Mouse (Mus musculus): ENCODE results near the gene N4bp2l2. TPM values are rescaled to one million over a fixed set of nuclear protein-coding genes. Genes with fewer than 3 reads are reported as not detected.

Gene N4bp2l2
- polyA plus RNA-seq, 1 experiment from 2014 or later = 29.5 TPM

DNA sequence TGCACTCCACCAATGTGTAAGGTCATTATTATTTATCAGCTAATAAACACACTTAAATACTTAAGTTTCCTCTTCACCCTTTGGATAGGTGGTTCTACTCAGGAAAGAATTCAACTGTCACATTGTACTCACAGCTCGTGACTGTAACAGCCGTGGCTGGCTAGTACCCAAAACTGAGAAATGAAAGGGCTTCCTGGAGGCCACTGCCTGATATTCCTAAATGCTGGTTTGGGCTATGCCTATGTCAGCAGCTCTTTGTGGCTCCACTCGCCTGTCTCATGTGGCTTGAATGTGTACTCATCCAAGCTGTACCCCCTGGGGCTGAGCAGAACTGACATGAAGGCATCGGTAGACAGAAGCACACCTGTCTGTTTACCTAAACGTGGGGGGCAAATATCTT, 91.1 kb downstream of the N4bp2l2 start:
- no peak overlapping the region for H3K4me2 ChIP-seq
- peaks cover 48% of the 10 kb centered on the region for H3K36me3 ChIP-seq
- H3K4me1 ChIP-seq = peaks cover 39% of the 10 kb centered on the region
- 0 out of 2 replicates have a peak overlapping the region, but pooled peaks have one; percentile 41 for H3K27ac ChIP-seq
- H3K9ac ChIP-seq = no peak overlapping the region
- H3K9me3 ChIP-seq (replicated peaks) = no peaks in the 10 kb centered on the region
- 75% methylated on average over 5 of the region's 5 CpGs for WGBS (ENCODE audit: insufficient replicate concordance)
- no peak overlapping the region for H3K4me3 ChIP-seq
- no peak for ATAC-seq
- no peaks in the 10 kb centered on the region for H3K27me3 ChIP-seq (replicated peaks)

DNA sequence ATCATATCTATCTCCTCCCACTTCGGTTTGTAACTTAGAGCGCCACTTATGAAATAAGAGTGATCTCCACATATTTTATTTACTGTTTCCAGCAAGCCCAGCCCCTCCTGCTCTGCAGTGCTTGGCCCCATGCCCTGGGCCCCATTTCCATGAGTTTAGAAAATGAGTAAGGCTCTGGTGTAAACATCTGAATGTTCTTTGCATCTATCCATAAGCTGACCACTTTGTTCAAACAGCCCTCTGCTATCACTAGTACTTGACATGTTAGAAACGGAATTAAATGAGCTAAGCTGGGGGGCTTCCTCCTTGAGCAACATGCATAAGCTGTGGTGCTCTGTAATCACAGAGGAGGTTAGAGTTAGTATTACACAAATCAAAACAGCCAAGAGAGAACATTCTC, 91.6 kb downstream of the N4bp2l2 start:
- 78% methylated on average over 3 of the region's 3 CpGs for WGBS (ENCODE audit: insufficient replicate concordance)
- no peak overlapping the region for H3K4me2 ChIP-seq
- no peak for ATAC-seq
- H3K36me3 ChIP-seq = peaks cover 53% of the 10 kb centered on the region
- H3K9me3 ChIP-seq (replicated peaks) = no peaks in the 10 kb centered on the region
- H3K4me1 ChIP-seq = peaks cover 34% of the 10 kb centered on the region
- no peak overlapping the region for H3K9ac ChIP-seq
- H3K27me3 ChIP-seq (replicated peaks) = no peaks in the 10 kb centered on the region
- no peak overlapping the region for H3K4me3 ChIP-seq
- no peak overlapping the region for H3K27ac ChIP-seq

DNA sequence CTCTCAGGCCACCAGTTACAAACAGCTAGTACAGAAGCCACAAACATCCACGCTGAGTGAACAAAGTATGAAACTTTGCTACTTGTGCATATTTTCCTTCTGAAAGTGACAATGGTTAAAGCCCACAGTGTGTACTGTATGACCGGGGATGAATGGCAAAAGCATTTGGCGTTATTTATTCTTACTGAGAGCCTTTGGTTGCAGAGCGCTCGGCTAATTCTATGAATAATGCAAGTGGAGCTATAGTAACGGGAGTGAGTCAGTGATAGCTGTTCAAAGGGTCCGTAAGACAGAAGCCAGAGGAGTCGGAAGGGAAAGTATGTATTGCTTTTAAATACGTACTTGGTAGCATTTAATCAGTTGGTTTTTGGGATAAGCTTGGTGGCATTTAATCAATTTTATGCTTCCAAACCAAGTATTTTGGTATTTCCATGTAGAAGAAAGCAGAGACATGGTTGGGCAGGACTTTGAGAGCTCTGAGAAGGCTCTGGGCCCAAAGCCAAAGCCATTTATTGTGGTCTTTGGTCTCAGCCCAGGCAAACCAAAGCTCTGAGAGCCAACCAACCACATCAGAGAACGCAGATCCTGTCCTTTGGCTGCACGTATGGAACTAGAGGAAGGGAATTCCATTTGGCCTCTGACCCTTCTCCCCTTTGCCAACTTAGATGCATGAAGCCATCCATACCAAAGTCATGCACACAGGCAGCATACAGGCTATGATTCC, 95.3 kb downstream of the N4bp2l2 start:
- no peak overlapping the region for H3K4me3 ChIP-seq
- no peaks in the 10 kb centered on the region for H3K4me1 ChIP-seq
- no peak for ATAC-seq
- H3K27ac ChIP-seq = no peak overlapping the region
- peaks cover 84% of the 10 kb centered on the region for H3K36me3 ChIP-seq
- H3K4me2 ChIP-seq = no peak overlapping the region
- no peak overlapping the region for H3K9ac ChIP-seq
- H3K9me3 ChIP-seq (replicated peaks) = no peaks in the 10 kb centered on the region
- H3K27me3 ChIP-seq (replicated peaks) = no peaks in the 10 kb centered on the region
- WGBS (ENCODE audit: insufficient replicate concordance) = 89% methylated on average over 11 of the region's 11 CpGs

DNA sequence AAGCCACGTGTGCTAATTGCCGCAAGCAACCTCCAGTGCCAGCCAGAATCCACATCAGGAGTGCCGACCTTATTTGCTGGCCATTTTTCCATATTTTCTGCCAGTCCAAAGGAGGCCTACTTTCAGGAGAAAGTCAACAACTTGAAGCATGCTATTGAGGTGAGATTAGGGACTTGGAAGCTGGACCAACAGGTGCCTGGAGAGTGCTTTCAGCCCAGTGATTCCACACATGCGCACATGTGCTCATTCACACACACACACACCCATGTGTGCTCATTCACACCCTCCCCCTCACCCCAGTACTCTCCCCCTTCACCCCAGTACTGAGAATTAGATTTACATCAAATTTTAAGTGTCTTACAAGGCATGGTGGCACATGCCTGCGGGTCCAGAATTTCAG, 99.0 kb downstream of the N4bp2l2 start:
- 93% methylated on average over 5 of the region's 5 CpGs for WGBS (ENCODE audit: insufficient replicate concordance)
- Histone ChIP-seq H3K4me2 (no peak overlapping the region), H3K9ac (no peak overlapping the region), H3K9me3 (replicated peaks) (no peaks in the 10 kb centered on the region), H3K4me1 (no peaks in the 10 kb centered on the region), H3K27ac (no peak overlapping the region), H3K36me3 (peaks cover 92% of the 10 kb centered on the region), H3K27me3 (replicated peaks) (no peaks in the 10 kb centered on the region), H3K4me3 (no peak overlapping the region)
- ATAC-seq = no peak

DNA sequence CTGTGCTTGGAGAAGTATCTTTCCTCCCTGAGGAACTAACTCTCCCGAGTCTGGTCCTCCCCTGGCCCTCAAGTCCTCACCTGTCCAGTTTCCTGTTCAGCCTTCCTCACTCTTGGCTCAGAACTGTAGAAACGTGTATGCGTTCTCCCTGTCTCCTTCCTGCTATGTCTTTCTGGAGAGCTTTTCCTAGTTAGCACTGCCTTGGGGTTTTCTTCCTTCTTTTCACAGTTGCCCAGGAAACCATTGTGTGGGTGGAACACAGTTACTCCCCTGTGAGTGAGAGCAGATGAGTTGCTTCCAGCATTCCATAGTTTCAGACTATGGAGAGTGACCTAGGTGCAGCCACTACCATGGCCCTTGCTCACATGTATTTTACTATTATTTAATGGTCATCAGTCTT, 99.8 kb downstream of the N4bp2l2 start:
- no peaks in the 10 kb centered on the region for H3K27me3 ChIP-seq (replicated peaks)
- H3K4me3 ChIP-seq = no peak overlapping the region
- no peak overlapping the region for H3K27ac ChIP-seq
- 67% methylated on average over 3 of the region's 3 CpGs for WGBS (ENCODE audit: insufficient replicate concordance)
- no peak overlapping the region for H3K9ac ChIP-seq
- no peak overlapping the region for H3K4me2 ChIP-seq
- no peak for ATAC-seq
- no peaks in the 10 kb centered on the region for H3K9me3 ChIP-seq (replicated peaks)
- H3K36me3 ChIP-seq = peaks cover 94% of the 10 kb centered on the region
- peaks cover 3% of the 10 kb centered on the region; the same call in 1 of the 2 replicates for H3K4me1 ChIP-seq

DNA sequence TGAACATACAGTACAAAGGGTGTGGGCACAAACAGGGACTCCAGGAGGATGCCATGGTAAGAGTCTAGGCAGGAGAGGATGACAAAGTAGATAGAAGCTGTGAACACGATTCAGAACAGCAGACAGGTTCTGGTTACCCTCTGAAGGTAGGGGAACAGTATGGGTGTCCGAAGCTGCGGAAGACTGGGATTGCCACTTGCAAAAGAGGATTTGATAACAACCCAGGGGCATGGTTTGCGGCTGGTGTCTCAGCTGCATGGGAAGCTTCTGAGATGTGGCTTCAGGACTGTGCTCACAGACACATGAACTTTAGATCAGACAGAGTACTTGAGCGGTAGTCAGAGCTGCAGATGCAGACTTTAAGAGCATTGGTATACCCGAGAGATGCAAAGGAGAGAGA, 101.6 kb downstream of the N4bp2l2 start:
- Histone ChIP-seq H3K4me3 (no peak overlapping the region), H3K4me2 (no peak overlapping the region), H3K4me1 (peaks cover 3% of the 10 kb centered on the region; the same call in 1 of the 2 replicates), H3K9ac (no peak overlapping the region), H3K27ac (no peak overlapping the region), H3K9me3 (replicated peaks) (no peaks in the 10 kb centered on the region), H3K36me3 (peaks cover 94% of the 10 kb centered on the region), H3K27me3 (replicated peaks) (no peaks in the 10 kb centered on the region)
- ATAC-seq = no peak
- WGBS (ENCODE audit: insufficient replicate concordance) = 90% methylated on average over 6 of the region's 6 CpGs

DNA sequence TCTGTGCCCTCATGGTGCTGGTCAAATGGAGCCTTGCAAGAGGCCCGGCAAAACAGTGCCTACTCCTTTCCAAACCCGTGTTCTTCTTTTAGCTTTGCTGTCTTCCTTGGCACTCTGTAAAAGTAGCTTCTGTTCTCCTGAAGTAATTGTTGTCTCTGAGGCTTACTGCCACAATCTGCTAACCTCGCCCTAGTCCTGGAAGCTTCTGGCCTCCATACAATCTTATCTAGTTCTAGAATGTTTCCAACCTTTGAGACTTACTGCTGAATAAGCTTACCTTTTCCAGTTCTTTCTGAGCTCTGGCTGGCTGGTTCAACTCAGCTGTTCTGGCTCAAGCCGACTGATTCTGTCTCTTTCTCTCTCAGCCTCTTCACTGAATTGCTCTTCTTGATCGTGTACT, 104.2 kb downstream of the N4bp2l2 start:
- H3K9me3 ChIP-seq (replicated peaks) = no peaks in the 10 kb centered on the region
- H3K27ac ChIP-seq = no peak overlapping the region
- peaks cover 97% of the 10 kb centered on the region for H3K36me3 ChIP-seq
- no peak for ATAC-seq
- H3K4me1 ChIP-seq = peaks cover 3% of the 10 kb centered on the region; the same call in 1 of the 2 replicates
- 76% methylated on average over 5 of the region's 5 CpGs for WGBS (ENCODE audit: insufficient replicate concordance)
- no peaks in the 10 kb centered on the region for H3K27me3 ChIP-seq (replicated peaks)
- H3K9ac ChIP-seq = no peak overlapping the region
- no peak overlapping the region for H3K4me2 ChIP-seq
- H3K4me3 ChIP-seq = no peak overlapping the region

DNA sequence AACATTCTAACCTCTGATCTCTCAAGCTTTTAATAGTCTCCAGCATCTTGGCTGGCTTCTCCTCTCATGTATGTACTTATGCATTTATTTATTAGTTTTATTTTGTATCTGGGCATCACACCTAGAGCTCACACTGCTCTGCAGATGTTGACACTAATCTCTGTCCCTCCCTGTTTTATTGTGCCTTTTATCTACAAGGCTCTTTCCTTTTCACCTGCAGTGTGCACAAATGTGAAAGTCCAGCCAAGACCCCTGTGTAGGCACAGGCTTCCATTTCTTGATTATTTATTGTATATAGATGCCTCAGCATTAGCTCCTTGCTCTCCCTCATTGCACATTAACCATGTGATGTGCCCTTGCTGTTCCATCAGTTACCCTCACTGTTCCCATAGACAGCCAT, 104.6 kb downstream of the N4bp2l2 start:
- peaks cover 3% of the 10 kb centered on the region; the same call in 1 of the 2 replicates for H3K4me1 ChIP-seq
- H3K27ac ChIP-seq = no peak overlapping the region
- H3K9me3 ChIP-seq (replicated peaks) = no peaks in the 10 kb centered on the region
- H3K27me3 ChIP-seq (replicated peaks) = no peaks in the 10 kb centered on the region
- H3K36me3 ChIP-seq = peaks cover 95% of the 10 kb centered on the region
- H3K4me3 ChIP-seq = no peak overlapping the region
- H3K9ac ChIP-seq = no peak overlapping the region
- no peak for ATAC-seq
- H3K4me2 ChIP-seq = no peak overlapping the region

DNA sequence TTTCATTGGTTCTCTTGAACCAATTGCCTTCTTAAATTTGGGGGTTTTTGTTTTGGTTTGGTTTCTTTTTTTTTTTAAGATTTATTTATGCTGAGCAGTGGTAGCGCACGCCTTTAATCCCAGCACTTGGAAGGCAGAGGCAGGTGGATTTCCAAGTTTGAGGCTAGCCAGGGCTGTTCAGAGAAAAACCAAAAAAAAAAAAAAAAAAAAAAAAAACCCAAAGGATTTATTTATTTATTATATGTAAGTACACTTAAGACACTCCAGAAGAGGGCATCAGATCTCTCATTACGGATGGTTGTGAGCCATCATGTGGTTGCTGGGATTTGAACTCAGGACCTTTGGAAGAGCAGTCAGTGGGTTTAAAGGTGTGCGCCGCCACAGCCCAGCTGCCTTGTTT, 105.1 kb downstream of the N4bp2l2 start:
- Histone ChIP-seq H3K27ac (no peak overlapping the region), H3K9me3 (replicated peaks) (no peaks in the 10 kb centered on the region), H3K27me3 (replicated peaks) (no peaks in the 10 kb centered on the region), H3K36me3 (peaks cover 91% of the 10 kb centered on the region), H3K4me1 (peaks cover 3% of the 10 kb centered on the region; the same call in 1 of the 2 replicates), H3K4me3 (no peak overlapping the region), H3K9ac (no peak overlapping the region), H3K4me2 (no peak overlapping the region)
- ATAC-seq = no peak
- WGBS (ENCODE audit: insufficient replicate concordance) = 94% methylated on average over 5 of the region's 5 CpGs

DNA sequence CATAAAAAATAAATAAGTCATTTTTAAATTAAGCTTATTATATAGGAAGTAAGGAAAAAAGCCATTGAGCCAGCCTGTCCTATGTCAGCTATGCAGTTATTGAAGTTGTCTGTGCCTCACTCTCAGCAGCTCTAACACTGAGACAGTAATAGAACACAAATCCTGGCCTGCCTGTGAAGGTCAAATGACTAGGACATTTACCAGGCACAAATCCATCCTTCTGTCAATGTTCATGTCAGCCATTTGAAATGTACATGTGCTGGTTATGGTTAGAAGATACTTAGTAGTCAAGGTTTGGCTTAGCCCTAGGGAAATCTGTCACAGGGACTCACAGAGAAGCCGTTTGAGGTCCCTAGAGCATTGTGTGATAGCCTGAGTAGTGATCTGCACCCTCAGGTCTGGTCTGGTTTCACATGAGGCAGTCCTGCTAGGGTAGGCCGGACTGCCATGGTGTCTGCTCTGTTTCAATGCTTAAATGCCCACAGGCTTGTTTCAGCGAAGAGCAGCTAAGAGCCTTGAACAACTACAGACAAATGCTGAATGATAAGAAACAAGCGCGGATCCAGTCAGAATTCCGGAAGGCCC, 106.4 kb downstream of the N4bp2l2 start:
- no peak for ATAC-seq
- Histone ChIP-seq H3K4me1 (peaks cover 3% of the 10 kb centered on the region; the same call in 1 of the 2 replicates), H3K27ac (no peak overlapping the region), H3K9me3 (replicated peaks) (no peaks in the 10 kb centered on the region), H3K36me3 (peaks cover 93% of the 10 kb centered on the region), H3K27me3 (replicated peaks) (no peaks in the 10 kb centered on the region), H3K9ac (no peak overlapping the region), H3K4me2 (no peak overlapping the region), H3K4me3 (no peak overlapping the region)
- 86% methylated on average over 6 of the region's 6 CpGs for WGBS (ENCODE audit: insufficient replicate concordance)
